Mouse (Mus musculus): ENCODE data around the gene B3gnt8. TPM values are rescaled to one million over a fixed set of nuclear protein-coding genes. Genes with fewer than 3 reads are reported as not detected.

B3gnt8 gene
- polyA plus RNA-seq, 1 experiment: 0.96 TPM

DNA sequence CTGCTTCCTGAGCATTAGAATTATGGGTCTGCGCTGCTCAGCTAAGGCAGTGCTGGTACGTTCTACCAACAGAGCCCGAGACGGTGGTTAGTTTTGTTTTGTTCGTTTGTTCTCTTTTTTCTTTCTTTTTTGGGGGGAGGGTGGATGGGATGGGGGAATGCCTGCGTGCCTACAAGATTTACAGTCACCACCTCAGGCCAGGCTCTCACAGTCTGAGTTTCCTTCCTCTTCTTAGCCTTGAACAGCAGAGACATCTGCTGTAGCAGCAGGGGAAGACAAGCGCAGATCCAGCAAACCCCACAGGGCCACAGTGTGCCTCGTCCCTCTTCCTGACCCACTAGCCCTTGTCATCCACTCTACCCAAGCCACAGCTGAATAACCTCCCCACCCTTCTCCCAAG, 24.8 kb downstream of the B3gnt8 start:
- Histone ChIP-seq H3K79me2 (ENCODE audit: control insufficient read depth, insufficient read depth) (no peaks in the 10 kb centered on the region), H3ac (ENCODE audit: control insufficient read depth, insufficient read length, low read depth) (no peak overlapping the region), H3K27me3 (ENCODE audit: control insufficient read depth, insufficient read depth, insufficient read length) (no peaks in the 10 kb centered on the region), H3K4me3 (ENCODE audit: insufficient read depth, poor library complexity, severe bottlenecking) (no peak overlapping the region), H3K79me3 (ENCODE audit: low read depth) (no peaks in the 10 kb centered on the region), H3K36me3 (ENCODE audit: control insufficient read depth, insufficient read depth) (no peaks in the 10 kb centered on the region)
- TF ChIP-seq MYOG (IDR thresholded peaks at IDR 0.05; ENCODE audit: control insufficient read depth, extremely low read depth, insufficient read length) (no peak), CEBPB (IDR thresholded peaks at IDR 0.05; ENCODE audit: low read depth) (no peak)

- H3ac ChIP-seq (ENCODE audit: control insufficient read depth, insufficient read length, low read depth): no peak overlapping the region
- H3K36me3 ChIP-seq (ENCODE audit: control insufficient read depth, insufficient read depth): no peaks in the 10 kb centered on the region
- no peaks in the 10 kb centered on the region for H3K79me2 ChIP-seq (ENCODE audit: control insufficient read depth, insufficient read depth)
- no peak for TF ChIP-seq MYOG (IDR thresholded peaks at IDR 0.05; ENCODE audit: control insufficient read depth, extremely low read depth, insufficient read length)
- TF ChIP-seq USF1 (IDR thresholded peaks at IDR 0.05; ENCODE audit: low read depth): no peak
- no peak for TF ChIP-seq CEBPB (IDR thresholded peaks at IDR 0.05; ENCODE audit: low read depth)
- TF ChIP-seq CTCF (IDR thresholded peaks at IDR 0.05; ENCODE audit: control insufficient read depth, insufficient read depth, insufficient read length): no peak
- no peak for TF ChIP-seq FOSL1 (IDR thresholded peaks at IDR 0.05; ENCODE audit: insufficient read depth, low read length, poor library complexity, severe bottlenecking)
- TF ChIP-seq MYOD1 (IDR thresholded peaks at IDR 0.05; ENCODE audit: control insufficient read depth, insufficient read length, low read depth): no peak
- H3K4me3 ChIP-seq (ENCODE audit: insufficient read depth, poor library complexity, severe bottlenecking): no peak overlapping the region
- H3K27me3 ChIP-seq (ENCODE audit: control insufficient read depth, insufficient read depth, insufficient read length): no peaks in the 10 kb centered on the region
- H3K79me3 ChIP-seq (ENCODE audit: low read depth): no peaks in the 10 kb centered on the region
Observed at GRCm38 (mm10) chr7:25652244-25652759, 25.8 kb downstream of the B3gnt8 start.

- H3K27me3 ChIP-seq (ENCODE audit: control insufficient read depth, insufficient read depth, insufficient read length): no peaks in the 10 kb centered on the region
- no peak for TF ChIP-seq MAX (IDR thresholded peaks at IDR 0.05)
- TF ChIP-seq MYOG (IDR thresholded peaks at IDR 0.05; ENCODE audit: control insufficient read depth, extremely low read depth, insufficient read length): no peak
- no peak for TF ChIP-seq FOSL1 (IDR thresholded peaks at IDR 0.05; ENCODE audit: insufficient read depth, low read length, poor library complexity, severe bottlenecking)
- no peak for TF ChIP-seq CEBPB (IDR thresholded peaks at IDR 0.05; ENCODE audit: low read depth)
- TF ChIP-seq USF1 (IDR thresholded peaks at IDR 0.05; ENCODE audit: low read depth): no peak
- no peak for TF ChIP-seq MYOD1 (IDR thresholded peaks at IDR 0.05; ENCODE audit: control insufficient read depth, insufficient read length, low read depth)
- TF ChIP-seq CTCF (IDR thresholded peaks at IDR 0.05; ENCODE audit: control insufficient read depth, insufficient read depth, insufficient read length): no peak
- H3K4me3 ChIP-seq (ENCODE audit: insufficient read depth, poor library complexity, severe bottlenecking): no peak overlapping the region
- peaks cover 18% of the 10 kb centered on the region for H3K79me2 ChIP-seq (ENCODE audit: control insufficient read depth, insufficient read depth)
- H3K79me3 ChIP-seq (ENCODE audit: low read depth): peaks cover 5% of the 10 kb centered on the region
- no peaks in the 10 kb centered on the region for H3K36me3 ChIP-seq (ENCODE audit: control insufficient read depth, insufficient read depth)
- no peak overlapping the region for H3ac ChIP-seq (ENCODE audit: control insufficient read depth, insufficient read length, low read depth)
Observed at GRCm38 (mm10) chr7:25655601-25656428, 29.4 kb downstream of the B3gnt8 start.

DNA sequence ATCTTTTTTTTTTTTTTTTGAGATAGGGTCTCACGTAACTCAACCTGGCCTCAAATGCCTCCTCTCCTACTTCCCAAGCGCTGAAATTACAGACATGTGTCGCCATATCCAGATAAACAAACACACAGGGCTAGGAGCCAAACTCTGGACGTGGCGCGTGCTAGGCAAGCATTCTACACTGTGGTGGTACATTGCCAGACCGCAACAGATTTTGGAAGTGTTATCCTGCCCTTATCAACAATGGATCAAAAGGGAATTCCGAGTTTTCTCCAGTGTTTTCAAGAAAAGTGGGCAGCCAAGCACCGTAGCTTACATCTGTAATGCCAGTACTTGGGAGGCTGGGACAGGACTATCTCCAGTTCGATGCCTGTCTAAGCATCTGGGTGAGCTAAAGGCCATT, 31.3 kb downstream of the B3gnt8 start:
- Histone ChIP-seq H3K4me3 (ENCODE audit: insufficient read depth, poor library complexity, severe bottlenecking) (no peak overlapping the region), H3K79me3 (ENCODE audit: low read depth) (peaks cover 7% of the 10 kb centered on the region), H3K27me3 (ENCODE audit: control insufficient read depth, insufficient read depth, insufficient read length) (no peaks in the 10 kb centered on the region), H3K79me2 (ENCODE audit: control insufficient read depth, insufficient read depth) (peaks cover 23% of the 10 kb centered on the region), H3K36me3 (ENCODE audit: control insufficient read depth, insufficient read depth) (no peaks in the 10 kb centered on the region), H3ac (ENCODE audit: control insufficient read depth, insufficient read length, low read depth) (no peak overlapping the region)
- TF ChIP-seq USF1 (IDR thresholded peaks at IDR 0.05; ENCODE audit: low read depth) (no peak), FOSL1 (IDR thresholded peaks at IDR 0.05; ENCODE audit: insufficient read depth, low read length, poor library complexity, severe bottlenecking) (no peak), MAX (IDR thresholded peaks at IDR 0.05) (no peak), CEBPB (IDR thresholded peaks at IDR 0.05; ENCODE audit: low read depth) (no peak), CTCF (IDR thresholded peaks at IDR 0.05; ENCODE audit: control insufficient read depth, insufficient read depth, insufficient read length) (no peak), MYOD1 (IDR thresholded peaks at IDR 0.05; ENCODE audit: control insufficient read depth, insufficient read length, low read depth) (no peak), MYOG (IDR thresholded peaks at IDR 0.05; ENCODE audit: control insufficient read depth, extremely low read depth, insufficient read length) (no peak)

GRCm38 (mm10) chr7:25658657-25659472, 32.4 kb downstream of the B3gnt8 start, which contains the start of the genes Bckdha and Exosc5:
Gene Bckdha (minus strand): TSS chr7:25658981.
Gene Exosc5 (plus strand): TSS chr7:25659164.
- no peaks in the 10 kb centered on the region for H3K27me3 ChIP-seq (ENCODE audit: control insufficient read depth, insufficient read depth, insufficient read length)
- peaks cover 5% of the 10 kb centered on the region for H3K36me3 ChIP-seq (ENCODE audit: control insufficient read depth, insufficient read depth)
- H3ac ChIP-seq (ENCODE audit: control insufficient read depth, insufficient read length, low read depth): peak within 1 kb of the TSS; percentile 62
- H3K79me3 ChIP-seq (ENCODE audit: low read depth): peaks cover 7% of the 10 kb centered on the region
- H3K4me3 ChIP-seq (ENCODE audit: insufficient read depth, poor library complexity, severe bottlenecking): peak within 1 kb of the TSS; percentile 53
- TF ChIP-seq MAX (IDR thresholded peaks at IDR 0.05) (peak; percentile 99), CTCF (IDR thresholded peaks at IDR 0.05; ENCODE audit: control insufficient read depth, insufficient read depth, insufficient read length) (no peak), USF1 (IDR thresholded peaks at IDR 0.05; ENCODE audit: low read depth) (peak; percentile 49), MYOG (IDR thresholded peaks at IDR 0.05; ENCODE audit: control insufficient read depth, extremely low read depth, insufficient read length) (no peak), FOSL1 (IDR thresholded peaks at IDR 0.05; ENCODE audit: insufficient read depth, low read length, poor library complexity, severe bottlenecking) (no peak), CEBPB (IDR thresholded peaks at IDR 0.05; ENCODE audit: low read depth) (no peak), MYOD1 (IDR thresholded peaks at IDR 0.05; ENCODE audit: control insufficient read depth, insufficient read length, low read depth) (no peak)
- peaks cover 23% of the 10 kb centered on the region for H3K79me2 ChIP-seq (ENCODE audit: control insufficient read depth, insufficient read depth)

All from C2C12 (cell line).